Comparison of ENCODE assay signal across 8 mouse cellular contexts in genomic region chr7:6171444-6172005, GRCm38 (mm10). TPM values are rescaled to one million over a fixed set of nuclear protein-coding genes. Genes with fewer than 3 reads are reported as not detected.
DNase-seq lines count a peak whose midpoint lies in the region; ATAC-seq lines count a peak whose summit lies in the region.

No protein-coding gene starts in this region.

- no peaks in the 10 kb centered on the region for H3K27me3 ChIP-seq in limb, embryonic 13.5 days
- no peaks in the 10 kb centered on the region for H3K27me3 ChIP-seq in midbrain, embryonic 13.5 days

- H3K27ac ChIP-seq in limb, embryonic 13.5 days, result peak overlapping the region; percentile 72
- H3K27ac ChIP-seq in midbrain, embryonic 13.5 days, result peak overlapping the region; percentile 80

- H3K4me1 ChIP-seq in limb, embryonic 13.5 days, result peaks cover 15% of the 10 kb centered on the region; the same call in 1 of the 2 replicates
- H3K4me1 ChIP-seq in midbrain, embryonic 13.5 days (replicated peaks), result peaks cover 20% of the 10 kb centered on the region

- ATAC-seq in granulocyte monocyte progenitor cell, adult 5-6 weeks (replicated peaks; ENCODE audit: poor library complexity, severe bottlenecking), result peak; percentile 45
- peak; percentile 7 for ATAC-seq in limb, embryonic 13.5 days (ENCODE audit: low FRiP score, low read depth)
- ATAC-seq in midbrain, embryonic 13.5 days, result peak; percentile 35

- peaks cover 12% of the 10 kb centered on the region for H3K36me3 ChIP-seq in limb, embryonic 13.5 days
- peaks cover 9% of the 10 kb centered on the region for H3K36me3 ChIP-seq in midbrain, embryonic 13.5 days

- H3K4me3 ChIP-seq in limb, embryonic 13.5 days, result peak overlapping the region; percentile 68
- H3K4me3 ChIP-seq in midbrain, embryonic 13.5 days (replicated peaks), result peak overlapping the region; percentile 71

- H3K4me2 ChIP-seq in limb, embryonic 13.5 days (replicated peaks), result peak overlapping the region; percentile 83
- peak overlapping the region; percentile 70 for H3K4me2 ChIP-seq in midbrain, embryonic 13.5 days (replicated peaks)

- H3K9ac ChIP-seq in limb, embryonic 13.5 days, result peak overlapping the region; percentile 61
- peak overlapping the region; percentile 62 for H3K9ac ChIP-seq in midbrain, embryonic 13.5 days (replicated peaks)

- DNase-seq in 3134 (ENCODE audit: extremely low read depth, insufficient read length, low spot score), result peak; percentile 62
- DNase-seq in adrenal gland, adult 8-10 months, result peak; percentile 76
- DNase-seq in embryo, embryonic 9.5 days (ENCODE audit: extremely low spot score), result peak; percentile 62
- DNase-seq in kidney, adult 18-20 months, result peak; percentile 82
- peak; percentile 46 for DNase-seq in spleen, adult 12 weeks (ENCODE audit: low spot score)

- H3K9me3 ChIP-seq in limb, embryonic 13.5 days, result no peaks in the 10 kb centered on the region
- H3K9me3 ChIP-seq in midbrain, embryonic 13.5 days, result no peaks in the 10 kb centered on the region

- under 1% methylated on average over 24 of the region's 24 CpGs for WGBS in limb, embryonic 13.5 days
- WGBS in midbrain, embryonic 13.5 days, result under 1% methylated on average over 24 of the region's 24 CpGs

RNA-seq across cellular contexts. Expression of gene Zfp444, which starts 0.5 kb away (rescaled TPM):
- total RNA-seq in adrenal gland, adult 8-10 months (2022), result 10 to 100 TPM; 33.7 to 39.7 (median 35.2) TPM
- 11.6 and 14.7 TPM in 2 replicates for total RNA-seq in granulocyte monocyte progenitor cell, adult 5-6 weeks (2014; fragmentation: Nextera tagmentation)
- 20.1 and 23.3 TPM in 2 replicates for total RNA-seq in granulocyte monocyte progenitor cell, adult 5-6 weeks (2017)
- polyA plus RNA-seq in limb, embryonic 13.5 days (2015; fragmentation: Nextera tagmentation; extraction: Ambion mirVana), result 74.0 and 75.9 TPM in 2 replicates
- polyA plus RNA-seq in midbrain, embryonic 13.5 days (2015; fragmentation: Nextera tagmentation; extraction: Ambion mirVana), result 84.7 and 95.4 TPM in 2 replicates

RNA-seq across cellular contexts. Expression of gene Zfp787, which starts 15.7 kb away (rescaled TPM):
- 10 to 100 TPM; 42.8 to 60.3 (median 58.4) TPM for total RNA-seq in adrenal gland, adult 8-10 months (2022)
- 22.6 and 23.7 TPM in 2 replicates for total RNA-seq in granulocyte monocyte progenitor cell, adult 5-6 weeks (2014; fragmentation: Nextera tagmentation)
- total RNA-seq in granulocyte monocyte progenitor cell, adult 5-6 weeks (2017), result 20.2 and 32.4 TPM in 2 replicates
- 24.2 and 24.4 TPM in 2 replicates for polyA plus RNA-seq in limb, embryonic 13.5 days (2015; fragmentation: Nextera tagmentation; extraction: Ambion mirVana)
- polyA plus RNA-seq in midbrain, embryonic 13.5 days (2015; fragmentation: Nextera tagmentation; extraction: Ambion mirVana), result 22.4 and 27.6 TPM in 2 replicates

RNA-seq across cellular contexts. Expression of gene Galp, which starts 25.4 kb away (rescaled TPM):
- total RNA-seq in adrenal gland, adult 8-10 months (2022), result not detected
- not detected in 2 replicates for total RNA-seq in granulocyte monocyte progenitor cell, adult 5-6 weeks (2014; fragmentation: Nextera tagmentation)
- total RNA-seq in granulocyte monocyte progenitor cell, adult 5-6 weeks (2017), result not detected in 2 replicates
- polyA plus RNA-seq in limb, embryonic 13.5 days (2015; fragmentation: Nextera tagmentation; extraction: Ambion mirVana), result not detected in 2 replicates
- not detected in 2 replicates for polyA plus RNA-seq in midbrain, embryonic 13.5 days (2015; fragmentation: Nextera tagmentation; extraction: Ambion mirVana)

RNA-seq across cellular contexts. Expression of gene Zscan5b, which starts 50.6 kb away (rescaled TPM):
- total RNA-seq in adrenal gland, adult 8-10 months (2022), result not detected
- not detected in 2 replicates for total RNA-seq in granulocyte monocyte progenitor cell, adult 5-6 weeks (2014; fragmentation: Nextera tagmentation)
- total RNA-seq in granulocyte monocyte progenitor cell, adult 5-6 weeks (2017), result not detected in 2 replicates
- polyA plus RNA-seq in limb, embryonic 13.5 days (2015; fragmentation: Nextera tagmentation; extraction: Ambion mirVana), result not detected in 2 replicates
- not detected in 2 replicates for polyA plus RNA-seq in midbrain, embryonic 13.5 days (2015; fragmentation: Nextera tagmentation; extraction: Ambion mirVana)

Comparison
In these comparisons a context has a peak if more than half of its experiments do, and no peak if none do; other contexts are left out.
1. Peak in every context shown above with its lines: DNase-seq, ATAC-seq, H3K4me3 ChIP-seq and H3K27ac ChIP-seq.